Mouse (Mus musculus): ENCODE data around the gene Dcdc2b.

DNA sequence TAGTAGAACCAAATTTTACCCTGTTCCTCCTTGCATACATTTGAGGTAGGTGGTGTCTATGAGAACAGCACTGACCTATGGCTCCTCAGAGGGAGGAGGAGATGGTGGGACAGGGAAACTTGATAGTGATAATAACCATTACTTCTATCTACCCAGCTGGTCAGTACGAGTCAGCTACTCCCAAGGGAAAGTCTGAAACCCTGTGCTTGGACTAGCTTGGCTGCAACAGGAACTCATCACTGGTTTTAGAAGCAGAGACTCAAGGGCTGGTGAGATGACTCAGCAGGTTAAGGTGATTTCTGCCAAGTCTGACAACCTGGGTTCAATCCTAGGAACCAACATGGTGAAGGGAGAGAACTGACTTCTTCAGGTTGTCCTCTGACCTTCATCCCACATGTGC lies 34.6 kb upstream of the Dcdc2b start:
- TF ChIP-seq EP300 (IDR thresholded peaks at IDR 0.05; ENCODE audit: low read depth) (no peak), CTCF (IDR thresholded peaks at IDR 0.05; ENCODE audit: low read depth) (no peak)
